Mouse (Mus musculus) MEL (cell line): ENCODE data around the gene Gtf2a1. TPM values are rescaled to one million over a fixed set of nuclear protein-coding genes. Genes with fewer than 3 reads are reported as not detected.

Source experiments
- DNase-seq: peaks from one replicate; pipeline ENCODE4 v3.0.0; 2011; ENCODE audit warnings: low read depth, low spot score
- H3K27ac ChIP-seq: 2 replicates; pipeline ENCODE4 v1.5.1; 2012; ENCODE audit warnings: low read depth, mild to moderate bottlenecking, control low read depth, low read length, moderate library complexity; ENCODE audit not compliant: control insufficient read depth
- H3K27me3 ChIP-seq, 2 experiments: fragments of 150-350 bp in 1 of 2; sonication (generic) in 1 of 2; 2 replicates each; pipeline ENCODE4 v1.6.1; 2012; ENCODE audit warnings: low read length in 2 of 2, mild to moderate bottlenecking in 2 of 2, improper control_type of control experiment in 1 of 2, moderate library complexity in 1 of 2; ENCODE audit not compliant: insufficient read depth in 2 of 2, control insufficient read depth in 1 of 2
- H3K36me3 ChIP-seq, 2 experiments: 2 replicates each; pipeline ENCODE4 v1.6.1; 2012 to 2014; ENCODE audit warnings: low read length in 2 of 2, improper control_type of control experiment in 1 of 2, inconsistent platforms in 1 of 2, mild to moderate bottlenecking in 1 of 2; ENCODE audit not compliant: insufficient read depth in 2 of 2, control insufficient read depth in 1 of 2
- H3K4me1 ChIP-seq, 2 experiments: fragments of 150-350 bp in 1 of 2; sonication (generic) in 1 of 2; 2 replicates each; pipeline ENCODE4 v1.6.1; 2012; ENCODE audit warnings: low read length in 2 of 2, improper control_type of control experiment in 1 of 2, mild to moderate bottlenecking in 1 of 2; ENCODE audit not compliant: insufficient read depth in 2 of 2, control insufficient read depth in 1 of 2
- H3K4me3 ChIP-seq, 2 experiments: fragments of 150-350 bp in 1 of 2; sonication (generic) in 1 of 2; 2 replicates each; pipeline ENCODE4 v1.5.1; 2012; ENCODE audit warnings: low read depth in 2 of 2, low read length in 2 of 2, mild to moderate bottlenecking in 2 of 2, moderate library complexity in 2 of 2, control low read depth in 1 of 2, improper control_type of control experiment in 1 of 2; ENCODE audit not compliant: control insufficient read depth in 1 of 2, insufficient read depth in 1 of 2
- H3K79me2 ChIP-seq: 2 replicates; pipeline ENCODE4 v1.6.1; 2012; ENCODE audit warnings: mild to moderate bottlenecking, low read length, moderate library complexity; ENCODE audit not compliant: control insufficient read depth, poor library complexity, insufficient read depth
- H3K9ac ChIP-seq: 2 replicates; pipeline ENCODE4 v1.6.1; 2012; ENCODE audit warnings: low read depth, mild to moderate bottlenecking, control low read depth, low read length, moderate library complexity; ENCODE audit not compliant: control insufficient read depth, poor library complexity, severe bottlenecking
- H3K9me3 ChIP-seq: fragments of 150-350 bp; sonication (generic); replicated peaks from 2 replicates; pipeline ENCODE4 v1.6.1; 2012; ENCODE audit warnings: mild to moderate bottlenecking, low read length, improper control_type of control experiment, moderate library complexity; ENCODE audit not compliant: insufficient read depth
- BHLHE40 ChIP-seq: IDR thresholded peaks from 2 replicates; pipeline ENCODE4 v1.6.1; 2012; ENCODE audit warnings: low read depth, mild to moderate bottlenecking, inconsistent platforms, low read length, improper control_type of control experiment, borderline replicate concordance
- CHD2 ChIP-seq: IDR thresholded peaks from 2 replicates; pipeline ENCODE4 v1.6.1; 2011; ENCODE audit warnings: low read length, improper control_type of control experiment
- CTCF ChIP-seq, 3 experiments: IDR thresholded peaks in 2 of 3; conservative IDR thresholded peaks in 1 of 3; 2 replicates each; pipeline ENCODE4 v1.5.1; 2011 to 2012; ENCODE audit warnings: low read length in 3 of 3, low read depth in 2 of 3, mild to moderate bottlenecking in 2 of 3, improper control_type of control experiment in 1 of 3, inconsistent platforms in 1 of 3, mixed read lengths in 1 of 3, moderate library complexity in 1 of 3; ENCODE audit not compliant: control insufficient read depth in 1 of 3, insufficient read depth in 1 of 3, poor library complexity in 1 of 3, severe bottlenecking in 1 of 3
- E2F4 ChIP-seq: IDR thresholded peaks from 2 replicates; pipeline ENCODE4 v1.6.1; 2011; ENCODE audit warnings: low read depth, low read length, improper control_type of control experiment, borderline replicate concordance
- EP300 ChIP-seq, 2 experiments: IDR thresholded peaks; 2 replicates each; pipeline ENCODE4 v1.6.1; 2011; ENCODE audit warnings: improper control_type of control experiment in 2 of 2, low read length in 2 of 2, low read depth in 1 of 2, mild to moderate bottlenecking in 1 of 2
- ETS1 ChIP-seq: IDR thresholded peaks from 2 replicates; pipeline ENCODE4 v1.6.1; 2012; ENCODE audit warnings: low read depth, mild to moderate bottlenecking, inconsistent platforms, low read length, improper control_type of control experiment, moderate library complexity
- GABPA ChIP-seq: IDR thresholded peaks from 2 replicates; pipeline ENCODE4 v1.6.1; 2012; ENCODE audit warnings: low read depth, mild to moderate bottlenecking, inconsistent platforms, low read length, improper control_type of control experiment, moderate library complexity
- HCFC1 ChIP-seq: IDR thresholded peaks from 2 replicates; pipeline ENCODE4 v1.6.1; 2012; ENCODE audit warnings: low read depth, mild to moderate bottlenecking, inconsistent platforms, low read length, improper control_type of control experiment, moderate library complexity
- JUND ChIP-seq: IDR thresholded peaks from 2 replicates; pipeline ENCODE4 v1.6.1; 2011; ENCODE audit warnings: low read depth, mild to moderate bottlenecking, improper control_type of control experiment, low read length
- MAX ChIP-seq: IDR thresholded peaks from 2 replicates; pipeline ENCODE4 v1.6.1; 2011; ENCODE audit warnings: low read length, improper control_type of control experiment
- MAZ ChIP-seq: IDR thresholded peaks from 2 replicates; pipeline ENCODE4 v1.6.1; 2012; ENCODE audit warnings: low read depth, mild to moderate bottlenecking, inconsistent platforms, low read length, improper control_type of control experiment
- MEF2A ChIP-seq: IDR thresholded peaks from 2 replicates; pipeline ENCODE4 v1.6.1; 2014; ENCODE audit warnings: low read depth, mild to moderate bottlenecking, inconsistent platforms, low read length, improper control_type of control experiment; ENCODE audit not compliant: poor library complexity, insufficient replicate concordance, severe bottlenecking; ENCODE audit errors: extremely low read depth
- MXI1 ChIP-seq: IDR thresholded peaks from 2 replicates; pipeline ENCODE4 v1.6.1; 2011; ENCODE audit warnings: mild to moderate bottlenecking, low read depth, low read length, improper control_type of control experiment
- MYB ChIP-seq: IDR thresholded peaks from 2 replicates; pipeline ENCODE4 v1.6.1; 2011; ENCODE audit warnings: mild to moderate bottlenecking, low read depth, low read length, improper control_type of control experiment
- MYC ChIP-seq: IDR thresholded peaks from 2 replicates; pipeline ENCODE4 v1.6.1; 2011; ENCODE audit warnings: low read depth, mild to moderate bottlenecking, low read length, improper control_type of control experiment, moderate library complexity
- NRF1 ChIP-seq: IDR thresholded peaks from 2 replicates; pipeline ENCODE4 v1.6.1; 2014; ENCODE audit warnings: low read depth, mild to moderate bottlenecking, inconsistent platforms, low read length, improper control_type of control experiment, moderate library complexity; ENCODE audit not compliant: poor library complexity, insufficient read depth, severe bottlenecking
- POLR2AphosphoS5 ChIP-seq: IDR thresholded peaks from 2 replicates; pipeline ENCODE4 v1.6.1; 2012; ENCODE audit warnings: low read depth, borderline replicate concordance, mild to moderate bottlenecking, inconsistent platforms, low read length, moderate library complexity, mixed read lengths
- RAD21 ChIP-seq: IDR thresholded peaks from 2 replicates; pipeline ENCODE4 v1.6.1; 2011; ENCODE audit warnings: mild to moderate bottlenecking, low read depth, low read length, improper control_type of control experiment
- RCOR1 ChIP-seq: IDR thresholded peaks from 2 replicates; pipeline ENCODE4 v1.6.1; 2012; ENCODE audit warnings: low read depth, mild to moderate bottlenecking, inconsistent platforms, low read length, improper control_type of control experiment
- SIN3A ChIP-seq: IDR thresholded peaks from 2 replicates; pipeline ENCODE4 v1.6.1; 2012; ENCODE audit warnings: low read length, improper control_type of control experiment, inconsistent platforms
- TBP ChIP-seq: IDR thresholded peaks from 2 replicates; pipeline ENCODE4 v1.8.0; 2011; ENCODE audit warnings: low read depth, low read length, improper control_type of control experiment
- TCF12 ChIP-seq: IDR thresholded peaks from 2 replicates; pipeline ENCODE4 v1.6.1; 2014; ENCODE audit warnings: low read depth, mild to moderate bottlenecking, inconsistent platforms, low read length, improper control_type of control experiment, moderate library complexity
- UBTF ChIP-seq: IDR thresholded peaks from 2 replicates; pipeline ENCODE4 v1.6.1; 2012; ENCODE audit warnings: low read depth, mild to moderate bottlenecking, inconsistent platforms, low read length, improper control_type of control experiment, moderate library complexity, borderline replicate concordance; ENCODE audit not compliant: insufficient read depth
- USF1 ChIP-seq: IDR thresholded peaks from 2 replicates; pipeline ENCODE4 v1.6.1; 2014; ENCODE audit warnings: low read depth, mild to moderate bottlenecking, inconsistent platforms, low read length, improper control_type of control experiment, moderate library complexity
- USF2 ChIP-seq, 2 experiments: IDR thresholded peaks; 2 replicates each; pipeline ENCODE4 v1.6.1; 2011 to 2012; ENCODE audit warnings: improper control_type of control experiment in 2 of 2, low read length in 2 of 2, borderline replicate concordance in 1 of 2, inconsistent platforms in 1 of 2, low read depth in 1 of 2, mild to moderate bottlenecking in 1 of 2; ENCODE audit not compliant: insufficient read depth in 1 of 2
- ZC3H11A ChIP-seq: IDR thresholded peaks from 2 replicates; pipeline ENCODE4 v1.6.1; 2012; ENCODE audit warnings: low read depth, mild to moderate bottlenecking, inconsistent platforms, low read length, improper control_type of control experiment
- ZMIZ1 ChIP-seq: IDR thresholded peaks from 2 replicates; pipeline ENCODE4 v1.6.1; 2012; ENCODE audit warnings: low read depth, mild to moderate bottlenecking, inconsistent platforms, low read length, improper control_type of control experiment, moderate library complexity
- ZNF384 ChIP-seq: IDR thresholded peaks from 2 replicates; pipeline ENCODE4 v1.6.1; 2012; ENCODE audit warnings: low read depth, mild to moderate bottlenecking, inconsistent platforms, low read length, improper control_type of control experiment
- polyA plus RNA-seq, 2 experiments: library from polyadenylated mRNA; stranded (reverse) in 1 of 2; unstranded in 1 of 2; fragments of >175 nt in 1 of 2; fragments of >200 nt in 1 of 2; gene quantifications; 2 replicates each; pipeline versions ENCODE4 v1.2.1 to v1.2.4; 2012; ENCODE audit warnings: low replicate concordance in 2 of 2, low read depth in 1 of 2; ENCODE audit not compliant: insufficient read length in 2 of 2, insufficient read depth in 1 of 2, missing spikeins in 1 of 2
- total RNA-seq: library from RNA; depleted of rRNA; stranded (reverse); fragments of 300-350 nt; gene quantifications from 2 replicates; pipeline ENCODE4 v1.2.3, GENCODE M21; 2012

Gtf2a1 gene
- total and polyA plus RNA-seq, 3 experiments = 14.3 to 15.3 TPM; not detected in 1

DNA sequence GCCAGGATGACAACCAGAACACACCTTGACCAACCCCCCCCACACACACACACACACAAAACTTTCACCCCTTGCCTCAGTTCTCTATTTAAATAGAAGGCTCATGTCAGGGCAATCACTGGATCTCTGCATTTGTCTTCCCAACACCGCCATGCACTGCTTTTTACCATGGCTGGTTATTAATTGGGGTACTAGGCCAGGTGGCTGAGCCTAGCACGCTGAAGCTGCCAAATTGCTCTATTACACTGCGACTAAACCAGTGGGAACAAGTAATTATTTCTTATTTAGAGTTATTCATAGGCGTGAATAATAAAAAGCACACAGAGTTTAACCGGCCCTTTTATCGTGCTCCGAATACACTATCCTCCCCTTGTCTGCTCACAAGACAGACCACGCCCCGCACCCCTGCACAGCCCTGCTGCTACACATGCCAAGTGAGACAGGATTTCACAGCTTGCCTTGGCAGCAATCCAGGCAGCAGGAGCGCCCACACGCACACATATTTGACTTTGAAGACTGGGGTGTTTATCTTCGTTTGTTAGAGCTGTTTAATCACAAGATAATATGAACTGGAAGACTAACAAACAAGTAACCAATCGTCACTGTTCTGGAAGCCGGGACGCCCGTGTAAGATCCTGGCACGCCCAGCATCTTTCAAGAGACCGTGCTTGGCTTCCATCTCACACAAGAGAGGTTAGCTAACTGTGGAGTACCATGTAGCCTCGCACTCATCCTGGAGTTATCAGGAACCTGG, 38.3 kb downstream of the Gtf2a1 start:
- Histone ChIP-seq H3K9ac (peak overlapping the region; percentile 38; the same call in 1 of the 2 replicates), H3K4me1 (peaks cover 12 to 17% of the 10 kb centered on the region in 2 experiments), H3K79me2 (no peaks in the 10 kb centered on the region), H3K4me3 (peak overlapping the region; percentile 22 to 33), H3K36me3 (peaks cover 12 to 16% of the 10 kb centered on the region in 2 experiments), H3K9me3 (no peaks in the 10 kb centered on the region), H3K27ac (peak overlapping the region; percentile 68), H3K27me3 (no peaks in the 10 kb centered on the region)
- peak; percentile 96 for DNase-seq
- TF ChIP-seq MAX = peak; percentile 87
- no peak for TF ChIP-seq CTCF (IDR thresholded peaks at IDR 0.05 in 2 of 3, conservative IDR thresholded peaks at IDR 0.05 in 1 of 3; ENCODE audit: control insufficient read depth in 1 of 3, insufficient read depth in 1 of 3, low read depth in 2 of 3, low read length in 3 of 3, poor library complexity in 1 of 3, severe bottlenecking in 1 of 3)
- TF ChIP-seq POLR2AphosphoS5 = no peak
- TF ChIP-seq EP300 (IDR thresholded peaks at IDR 0.05; ENCODE audit: low read depth in 1 of 2, low read length in 2 of 2) = peak; percentile 47 to 62
- TF ChIP-seq MYC = peak; percentile 72
- TF ChIP-seq HCFC1 = peak; percentile 45; the same call in 1 of the 2 replicates
- TF ChIP-seq USF1 = 0 out of 2 replicates have a peak, but pooled peaks have one; percentile 5
- peak; percentile 85 for TF ChIP-seq SIN3A
- TF ChIP-seq BHLHE40 = peak; percentile 70; the same call in 1 of the 2 replicates
- no peak for TF ChIP-seq E2F4
- no peak; the same call in 1 of the 2 replicates for TF ChIP-seq TBP
- TF ChIP-seq UBTF = no peak
- peak; percentile 74 for TF ChIP-seq MXI1
- TF ChIP-seq CHD2 = no peak
- peak; percentile 68; the same call in 1 of the 2 replicates for TF ChIP-seq TCF12
- TF ChIP-seq MAZ = 0 out of 2 replicates have a peak, but pooled peaks have one; percentile 34
- 0 out of 2 replicates have a peak, but pooled peaks have one; percentile 27 for TF ChIP-seq NRF1
- peak; percentile 81 for TF ChIP-seq ETS1
- TF ChIP-seq MYB = 0 out of 2 replicates have a peak, but pooled peaks have one; percentile 22
- peak; percentile 82 for TF ChIP-seq RCOR1
- no peak for TF ChIP-seq JUND
- TF ChIP-seq GABPA = no peak
- no peak for TF ChIP-seq USF2 (IDR thresholded peaks at IDR 0.05; ENCODE audit: borderline replicate concordance in 1 of 2, insufficient read depth in 1 of 2, low read depth in 1 of 2, low read length in 2 of 2)
- TF ChIP-seq ZNF384 = no peak
- TF ChIP-seq MEF2A = no peak
- no peak for TF ChIP-seq RAD21
- peak; percentile 4; the same call in 1 of the 2 replicates for TF ChIP-seq ZC3H11A
- TF ChIP-seq ZMIZ1 = 0 out of 2 replicates have a peak, but pooled peaks have one; percentile 35
